Mouse (Mus musculus) heart, postnatal 0 days (tissue): Measurements from ENCODE around the gene Hacd2. TPM values are rescaled to one million over a fixed set of nuclear protein-coding genes. Genes with fewer than 3 reads are reported as not detected.
A peak's percentile ranks its signal among the peaks of the same experiment; 100 is the strongest.

ENCODE experiments used
- ATAC-seq: fragments of 200-750 bp; cut with Nextera tagmentation; 2 replicates; pipeline ENCODE4 v1.8.0; 2017; ENCODE audit warnings: low read depth, moderate number of reproducible peaks, moderate library complexity; ENCODE audit not compliant: insufficient read depth
- DNase-seq: peaks from one replicate; pipeline ENCODE4 v3.0.0-alpha.2; 2016; ENCODE audit warnings: low spot score
- H3K27ac ChIP-seq: fragments of 300-500 bp; sonication (generic); 2 replicates; pipeline ENCODE4 v1.5.1; 2014; ENCODE audit warnings: low read depth, mild to moderate bottlenecking
- H3K27me3 ChIP-seq: fragments of 300-500 bp; sonication (generic); 2 replicates; pipeline ENCODE4 v1.6.1; 2014; ENCODE audit warnings: low read length, mixed read lengths; ENCODE audit not compliant: control insufficient read depth, insufficient read depth
- H3K36me3 ChIP-seq: fragments of 300-500 bp; sonication (generic); replicated peaks from 2 replicates; pipeline ENCODE4 v1.6.1; 2014; ENCODE audit warnings: low read length, mixed read lengths; ENCODE audit not compliant: control insufficient read depth, insufficient read depth
- H3K4me1 ChIP-seq: fragments of 300-500 bp; sonication (generic); 2 replicates; pipeline ENCODE4 v1.6.1; 2014; ENCODE audit warnings: antibody characterized with exemption; ENCODE audit not compliant: control insufficient read depth, insufficient read depth
- H3K4me2 ChIP-seq: fragments of 300-500 bp; sonication (generic); 2 replicates; pipeline ENCODE4 v1.6.1; 2014; ENCODE audit warnings: low read depth, mild to moderate bottlenecking, low read length, moderate library complexity
- H3K4me3 ChIP-seq: fragments of 300-500 bp; sonication (generic); 2 replicates; pipeline ENCODE4 v1.5.1; 2014; ENCODE audit warnings: low read depth, low read length
- H3K9ac ChIP-seq: fragments of 300-500 bp; sonication (generic); replicated peaks from 2 replicates; pipeline ENCODE4 v1.6.1; 2014; ENCODE audit warnings: low read depth, low read length, mixed read lengths
- H3K9me3 ChIP-seq: fragments of 300-500 bp; sonication (generic); replicated peaks from 2 replicates; pipeline ENCODE4 v1.6.1; 2016; ENCODE audit warnings: low read length; ENCODE audit not compliant: control insufficient read depth
- CTCF ChIP-seq: IDR thresholded peaks from 2 replicates; pipeline ENCODE4 v1.5.1; 2016; ENCODE audit warnings: antibody characterized with exemption, control low read depth, low read depth
- EP300 ChIP-seq: IDR thresholded peaks from 2 replicates; pipeline ENCODE4 v1.6.1; 2016; ENCODE audit warnings: antibody characterized with exemption, low read depth
- WGBS: fragments of 180-500 bp; shearing (Covaris S2); extraction: QIAGEN DNeasy Blood & Tissue Kit; methylation state at CpG from one replicate; pipeline ENCODE4 v1.1.7; 2014; 5-methylcytosine and 5-hydroxymethylcytosine counted together
- polyA plus RNA-seq: library from polyadenylated mRNA; unstranded; fragments of >200 nt; fragmentation: Nextera tagmentation; extraction: Ambion mirVana; gene quantifications from 2 replicates; pipeline ENCODE4 v1.2.1, GENCODE M21; 2015
- total RNA-seq: library from RNA; depleted of rRNA; stranded (reverse); fragments of >200 nt; gene quantifications from 2 replicates; pipeline ENCODE4 v1.2.3, GENCODE M21; 2014; ENCODE audit warnings: low replicate concordance

The Hacd2 gene
- total and polyA plus RNA-seq, 2 experiments from 2014 or later, result 2.6 to 34.1 TPM

DNA sequence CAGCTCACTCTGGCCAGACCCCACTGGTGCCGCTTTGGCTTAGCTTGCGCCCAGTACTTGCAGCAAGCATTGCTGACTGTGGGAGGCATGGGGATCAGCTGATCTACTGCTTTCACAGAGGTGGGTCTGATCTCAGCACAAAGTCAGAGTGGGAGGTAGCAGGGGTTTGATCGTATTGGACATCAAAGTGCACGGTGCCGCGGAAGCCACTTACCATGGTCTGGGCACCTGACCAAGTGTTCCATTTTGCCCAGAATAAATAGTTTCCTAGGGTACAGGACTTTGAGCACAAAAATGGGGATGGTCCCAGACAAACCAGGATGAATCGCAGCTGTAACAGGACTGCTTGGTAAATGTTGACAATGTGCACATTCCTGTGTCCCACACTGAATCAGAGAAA is 41.2 kb upstream of the Hacd2 start:
- Histone ChIP-seq H3K4me3 (no peak overlapping the region), H3K36me3 (peaks cover 3% of the 10 kb centered on the region; the same call in 1 of the 2 replicates), H3K9me3 (no peaks in the 10 kb centered on the region), H3K4me2 (no peak overlapping the region), H3K9ac (no peak overlapping the region), H3K27ac (no peak overlapping the region), H3K27me3 (no peaks in the 10 kb centered on the region), H3K4me1 (peaks cover 5% of the 10 kb centered on the region; the same call in 1 of the 2 replicates)
- no peak for ATAC-seq
- WGBS, result 73% methylated on average over 7 of the region's 7 CpGs
- DNase-seq, result no peak
- TF ChIP-seq CTCF (no peak), EP300 (no peak)

DNA sequence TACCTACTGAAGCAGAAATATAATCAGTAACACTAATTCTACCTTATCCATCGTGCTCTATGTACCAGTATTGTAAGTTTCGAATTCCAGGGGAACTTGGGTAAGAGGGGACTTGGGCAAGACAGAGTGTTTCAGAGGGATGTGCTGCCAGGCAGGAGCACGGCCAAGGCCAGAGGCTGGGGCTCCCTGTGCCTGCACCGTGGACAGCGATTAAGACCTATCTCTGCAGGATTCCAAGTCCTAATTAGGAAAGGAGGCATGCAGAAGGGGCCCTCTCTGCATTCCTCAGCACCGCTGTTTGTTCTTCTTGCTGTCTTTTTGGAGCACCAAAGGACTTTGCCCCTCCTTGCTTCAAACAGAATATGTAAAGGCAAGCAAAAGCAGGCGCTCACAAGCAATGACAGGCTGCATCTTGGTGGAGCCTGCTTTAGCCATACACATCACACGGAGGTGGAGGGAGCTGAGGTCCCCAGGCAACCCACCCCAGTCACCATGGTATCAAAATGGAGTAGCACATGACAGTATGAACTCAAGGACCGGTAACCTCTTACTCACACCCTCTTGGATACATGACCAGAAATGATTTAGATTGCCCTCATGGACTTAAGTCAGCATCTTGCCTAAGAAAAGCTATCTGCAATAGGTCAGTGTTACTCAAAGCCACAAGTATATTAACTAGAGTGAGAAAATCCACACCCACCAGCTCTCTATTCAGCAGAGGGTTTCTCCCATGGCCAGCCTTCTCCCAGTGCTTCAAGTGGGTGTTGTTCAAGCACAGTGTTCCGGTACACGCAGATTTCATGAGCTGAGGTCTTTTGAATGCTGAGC is 37.8 kb upstream of the Hacd2 start:
- no peak overlapping the region for H3K4me2 ChIP-seq
- H3K27me3 ChIP-seq, result no peaks in the 10 kb centered on the region
- TF ChIP-seq EP300, result no peak
- no peak for TF ChIP-seq CTCF
- WGBS, result 39% methylated on average over 11 of the region's 11 CpGs
- no peak overlapping the region for H3K9ac ChIP-seq
- no peak for DNase-seq
- ATAC-seq, result peak; percentile 44
- no peaks in the 10 kb centered on the region for H3K9me3 ChIP-seq
- H3K27ac ChIP-seq, result no peak overlapping the region
- H3K4me1 ChIP-seq, result peaks cover 5% of the 10 kb centered on the region; the same call in 1 of the 2 replicates
- no peak overlapping the region for H3K4me3 ChIP-seq
- H3K36me3 ChIP-seq, result no peaks in the 10 kb centered on the region

DNA sequence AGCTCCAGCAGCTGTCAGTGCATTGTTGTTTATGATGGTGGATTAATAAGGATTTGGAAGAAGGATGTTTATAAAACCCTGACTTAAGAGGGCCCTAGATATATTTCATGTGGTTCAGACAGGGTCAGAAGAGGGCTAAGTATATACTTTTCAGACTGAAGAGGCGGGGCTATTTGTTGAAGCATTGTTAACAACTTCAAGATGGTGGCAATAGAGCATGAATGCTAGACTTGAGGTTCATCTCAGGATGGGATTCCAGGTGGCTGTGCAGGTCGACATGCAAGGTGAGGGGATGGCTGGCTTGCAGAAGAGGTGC is 37.2 kb upstream of the Hacd2 start:
- Histone ChIP-seq H3K4me1 (peaks cover 5% of the 10 kb centered on the region; the same call in 1 of the 2 replicates), H3K27ac (no peak overlapping the region), H3K9me3 (no peaks in the 10 kb centered on the region), H3K27me3 (no peaks in the 10 kb centered on the region), H3K36me3 (no peaks in the 10 kb centered on the region), H3K4me2 (no peak overlapping the region), H3K9ac (no peak overlapping the region), H3K4me3 (no peak overlapping the region)
- WGBS, result 95% methylated on average over 2 of the region's 2 CpGs
- no peak for TF ChIP-seq EP300
- TF ChIP-seq CTCF, result no peak
- ATAC-seq (no peak), DNase-seq (no peak)

DNA sequence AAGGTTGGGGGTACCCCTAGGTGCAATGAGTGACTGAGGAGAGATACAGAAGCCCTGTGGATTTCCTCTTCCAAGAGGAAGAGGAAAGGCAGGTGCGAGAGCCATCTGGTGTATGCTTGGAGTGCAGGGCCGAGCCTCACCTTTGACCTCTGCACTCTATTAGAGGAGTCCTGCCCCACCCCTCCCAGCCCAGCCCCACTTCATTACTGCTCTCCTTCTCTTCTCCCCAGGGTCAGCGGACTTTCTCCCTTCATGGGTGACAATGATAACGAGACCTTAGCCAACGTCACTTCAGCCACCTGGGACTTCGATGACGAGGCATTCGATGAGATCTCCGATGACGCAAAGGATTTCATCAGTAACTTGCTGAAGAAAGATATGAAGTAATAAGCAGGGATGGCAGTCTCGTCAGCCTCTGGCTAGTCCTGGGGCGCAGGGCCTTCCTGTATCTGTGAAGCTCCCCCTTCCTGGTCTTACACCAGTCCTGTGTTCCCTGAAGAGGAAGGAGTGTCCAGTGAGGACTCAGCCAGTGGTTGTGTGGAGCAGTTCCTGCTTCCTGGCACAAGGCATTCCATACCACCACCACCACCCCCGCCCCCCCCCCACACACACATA is 35.9 kb upstream of the Hacd2 start:
- Histone ChIP-seq H3K4me3 (no peak overlapping the region), H3K27me3 (no peaks in the 10 kb centered on the region), H3K4me1 (peaks cover 3% of the 10 kb centered on the region; the same call in 1 of the 2 replicates), H3K9me3 (no peaks in the 10 kb centered on the region), H3K27ac (no peak overlapping the region), H3K36me3 (no peaks in the 10 kb centered on the region), H3K4me2 (no peak overlapping the region), H3K9ac (no peak overlapping the region)
- DNase-seq (no peak), ATAC-seq (no peak)
- WGBS, result 90% methylated on average over 13 of the region's 13 CpGs
- no peak for TF ChIP-seq CTCF
- no peak for TF ChIP-seq EP300

DNA sequence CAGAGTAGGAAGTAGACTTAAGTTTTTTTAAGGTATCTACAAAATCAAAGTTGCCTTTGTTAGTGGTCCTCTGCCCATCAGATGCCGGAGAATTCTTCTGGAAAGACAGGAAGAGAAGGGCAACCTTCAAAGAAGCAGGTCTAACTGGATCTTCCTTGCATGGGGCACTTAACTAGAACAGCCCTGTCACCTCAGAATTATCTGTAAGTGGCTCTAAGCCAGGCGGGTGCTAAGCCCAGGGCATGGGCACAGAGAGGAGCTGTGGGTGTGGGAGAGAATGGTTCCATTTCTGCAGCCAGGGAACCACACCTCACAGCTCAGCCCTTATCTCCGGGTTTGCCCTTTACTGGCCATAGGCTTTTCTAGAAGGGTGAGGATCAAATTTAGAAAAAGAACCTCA is 30.9 kb upstream of the Hacd2 start:
- no peak overlapping the region for H3K4me3 ChIP-seq
- TF ChIP-seq CTCF (no peak), EP300 (no peak)

More for the DNA sequence above, 30.9 kb upstream of the Hacd2 start:
- Histone ChIP-seq H3K27me3 (no peaks in the 10 kb centered on the region), H3K9ac (no peak overlapping the region), H3K27ac (no peak overlapping the region), H3K4me2 (no peak overlapping the region), H3K4me1 (peaks cover 8% of the 10 kb centered on the region), H3K36me3 (no peaks in the 10 kb centered on the region), H3K9me3 (no peaks in the 10 kb centered on the region)
- ATAC-seq (no peak), DNase-seq (no peak)
- 46% methylated on average over 3 of the region's 3 CpGs for WGBS
